Mouse (Mus musculus): ENCODE measurements around the gene Cbfa2t3.

DNA sequence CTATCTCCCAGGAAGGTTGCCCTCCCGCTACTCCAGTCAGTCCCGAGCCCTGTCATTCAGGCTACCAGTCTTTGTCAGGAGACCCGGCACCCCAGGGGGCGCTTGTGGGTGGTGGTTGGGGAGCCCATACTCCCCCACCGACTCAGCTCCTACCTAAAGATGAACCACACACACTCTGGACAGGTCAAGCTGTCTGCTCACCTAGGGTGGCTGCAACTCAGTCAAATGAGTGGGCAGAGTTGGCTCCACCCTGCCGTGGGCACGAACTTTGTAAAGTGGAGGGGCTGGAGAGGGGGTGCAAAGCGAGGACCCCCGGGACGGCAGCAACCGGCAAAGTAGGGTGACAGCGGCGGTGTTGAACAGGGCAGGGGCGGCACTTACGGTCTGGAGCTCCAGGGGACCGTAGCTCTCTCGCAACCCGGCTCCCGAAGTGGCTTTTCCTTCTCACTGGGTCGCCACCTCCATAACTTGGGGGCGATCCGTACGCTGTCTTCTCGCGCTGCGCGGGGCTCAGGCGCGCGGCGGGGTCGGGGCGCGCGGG is 21.4 kb downstream of the Cbfa2t3 start:
- TF ChIP-seq CTCF (IDR thresholded peaks at IDR 0.05), result 0 out of 2 replicates have a peak, but pooled peaks have one; percentile 6
- TF ChIP-seq EP300 (IDR thresholded peaks at IDR 0.05), result no peak

All from lung, postnatal 0 days (tissue).